Mouse (Mus musculus): ENCODE results near the gene Ubtd1. TPM values are rescaled to one million over a fixed set of nuclear protein-coding genes. Genes with fewer than 3 reads are reported as not detected.
A peak's percentile ranks its signal among the peaks of the same experiment; 100 is the strongest.

Gene Ubtd1
- polyA plus RNA-seq, 1 experiment = 10.8 TPM

GRCm38 (mm10) chr19:41952287-41952686 lies 29.3 kb upstream of the Ubtd1 start:
- TF ChIP-seq POLR2A (IDR thresholded peaks at IDR 0.05; ENCODE audit: low read depth, low read length) (no peak), CTCF (IDR thresholded peaks at IDR 0.05; ENCODE audit: extremely low read depth, insufficient read length, insufficient replicate concordance, low read depth, low read length) (peak; percentile 35; the same call in 1 of the 2 replicates)
- Histone ChIP-seq H3K27ac (ENCODE audit: insufficient read depth, low read depth, low read length) (no peak overlapping the region), H3K4me3 (ENCODE audit: low read depth, low read length) (no peak overlapping the region), H3K27me3 (ENCODE audit: control insufficient read depth, insufficient read depth, low read length) (no peaks in the 10 kb centered on the region), H3K36me3 (ENCODE audit: control insufficient read depth, insufficient read depth, low read length) (peaks cover 65% of the 10 kb centered on the region), H3K4me1 (ENCODE audit: control insufficient read depth, insufficient read depth, insufficient read length, low read length) (no peaks in the 10 kb centered on the region)
- WGBS = 73% methylated on average over 4 of the region's 4 CpGs

- no peaks in the 10 kb centered on the region for H3K4me1 ChIP-seq (ENCODE audit: control insufficient read depth, insufficient read depth, insufficient read length, low read length)
- TF ChIP-seq POLR2A (IDR thresholded peaks at IDR 0.05; ENCODE audit: low read depth, low read length) (no peak), CTCF (IDR thresholded peaks at IDR 0.05; ENCODE audit: extremely low read depth, insufficient read length, insufficient replicate concordance, low read depth, low read length) (no peak)
- 91% methylated on average over 3 of the region's 3 CpGs for WGBS
- H3K27me3 ChIP-seq (ENCODE audit: control insufficient read depth, insufficient read depth, low read length) = no peaks in the 10 kb centered on the region
- H3K27ac ChIP-seq (ENCODE audit: insufficient read depth, low read depth, low read length) = no peak overlapping the region
- H3K4me3 ChIP-seq (ENCODE audit: low read depth, low read length) = no peak overlapping the region
- peaks cover 61% of the 10 kb centered on the region for H3K36me3 ChIP-seq (ENCODE audit: control insufficient read depth, insufficient read depth, low read length)
These were observed 28.0 kb upstream of the Ubtd1 start for GRCm38 (mm10) chr19:41953574-41953973.

GRCm38 (mm10) chr19:41969618-41970017 lies 11.9 kb upstream of the Ubtd1 start:
- no peaks in the 10 kb centered on the region for H3K4me1 ChIP-seq (ENCODE audit: control insufficient read depth, insufficient read depth, insufficient read length, low read length)
- no peaks in the 10 kb centered on the region for H3K27me3 ChIP-seq (ENCODE audit: control insufficient read depth, insufficient read depth, low read length)
- H3K36me3 ChIP-seq (ENCODE audit: control insufficient read depth, insufficient read depth, low read length) = peaks cover 32% of the 10 kb centered on the region
- no peak overlapping the region for H3K4me3 ChIP-seq (ENCODE audit: low read depth, low read length)
- TF ChIP-seq POLR2A (IDR thresholded peaks at IDR 0.05; ENCODE audit: low read depth, low read length) (no peak), CTCF (IDR thresholded peaks at IDR 0.05; ENCODE audit: extremely low read depth, insufficient read length, insufficient replicate concordance, low read depth, low read length) (no peak)
- H3K27ac ChIP-seq (ENCODE audit: insufficient read depth, low read depth, low read length) = no peak overlapping the region
- WGBS = 84% methylated on average over 7 of the region's 7 CpGs

GRCm38 (mm10) chr19:41973891-41974794 lies 7.4 kb upstream of the Ubtd1 start:
- H3K4me1 ChIP-seq (ENCODE audit: control insufficient read depth, insufficient read depth, insufficient read length, low read length) = no peaks in the 10 kb centered on the region
- no peak overlapping the region for H3K4me3 ChIP-seq (ENCODE audit: low read depth, low read length)
- no peak for TF ChIP-seq CTCF (IDR thresholded peaks at IDR 0.05; ENCODE audit: extremely low read depth, insufficient read length, insufficient replicate concordance, low read depth, low read length)
- no peak for TF ChIP-seq POLR2A (IDR thresholded peaks at IDR 0.05; ENCODE audit: low read depth, low read length)
- WGBS = 75% methylated on average over 13 of the region's 13 CpGs
- H3K27ac ChIP-seq (ENCODE audit: insufficient read depth, low read depth, low read length) = no peak overlapping the region
- no peaks in the 10 kb centered on the region for H3K27me3 ChIP-seq (ENCODE audit: control insufficient read depth, insufficient read depth, low read length)
- no peaks in the 10 kb centered on the region; the same call in 1 of the 2 replicates for H3K36me3 ChIP-seq (ENCODE audit: control insufficient read depth, insufficient read depth, low read length)

GRCm38 (mm10) chr19:41980422-41980818 lies 1.1 kb upstream of the Ubtd1 start:
- TF ChIP-seq CTCF (IDR thresholded peaks at IDR 0.05; ENCODE audit: extremely low read depth, insufficient read length, insufficient replicate concordance, low read depth, low read length) = no peak
- no peak for TF ChIP-seq POLR2A (IDR thresholded peaks at IDR 0.05; ENCODE audit: low read depth, low read length)
- Histone ChIP-seq H3K27ac (ENCODE audit: insufficient read depth, low read depth, low read length) (peak overlapping the region; percentile 70), H3K4me3 (ENCODE audit: low read depth, low read length) (peak overlapping the region; percentile 92), H3K27me3 (ENCODE audit: control insufficient read depth, insufficient read depth, low read length) (no peaks in the 10 kb centered on the region), H3K36me3 (ENCODE audit: control insufficient read depth, insufficient read depth, low read length) (no peaks in the 10 kb centered on the region), H3K4me1 (ENCODE audit: control insufficient read depth, insufficient read depth, insufficient read length, low read length) (no peaks in the 10 kb centered on the region)
- WGBS = under 1% methylated on average over 16 of the region's 16 CpGs

GRCm38 (mm10) chr19:41980819-41981594 lies 556 bp upstream of the Ubtd1 start, which contains the start of gene Mms19:
Mms19 (minus strand) TSS chr19:41981157.
- H3K4me3 ChIP-seq (ENCODE audit: low read depth, low read length) = peak within 1 kb of the TSS; percentile 92

More at GRCm38 (mm10) chr19:41980819-41981594, 556 bp upstream of the Ubtd1 start, which contains the start of gene Mms19:
- Histone ChIP-seq H3K36me3 (ENCODE audit: control insufficient read depth, insufficient read depth, low read length) (no peaks in the 10 kb centered on the region), H3K4me1 (ENCODE audit: control insufficient read depth, insufficient read depth, insufficient read length, low read length) (no peaks in the 10 kb centered on the region), H3K27me3 (ENCODE audit: control insufficient read depth, insufficient read depth, low read length) (no peaks in the 10 kb centered on the region), H3K27ac (ENCODE audit: insufficient read depth, low read depth, low read length) (peak within 1 kb of the TSS; percentile 70)
- TF ChIP-seq POLR2A (IDR thresholded peaks at IDR 0.05; ENCODE audit: low read depth, low read length) = peak; percentile 92
- TF ChIP-seq CTCF (IDR thresholded peaks at IDR 0.05; ENCODE audit: extremely low read depth, insufficient read length, insufficient replicate concordance, low read depth, low read length) = peak; percentile 30; the same call in 1 of the 2 replicates
- under 1% methylated on average over 68 of the region's 68 CpGs for WGBS

Data from small intestine, adult 2 months (tissue).